Mouse (Mus musculus): ENCODE measurements around the gene Sprr2a2. TPM values are rescaled to one million over a fixed set of nuclear protein-coding genes. Genes with fewer than 3 reads are reported as not detected.

Gene Sprr2a2
- polyA plus RNA-seq, 1 experiment = not detected

Other genes starting within 250 kb of the Sprr2a2 start
- gene Pglyrp3, start 201.3 kb upstream of the Sprr2a2 start, polyA plus RNA-seq (2012; ENCODE audit: insufficient read depth, insufficient read length, low replicate concordance, missing spikeins) = not detected in 2 replicates
- gene Lor, start 132.8 kb upstream of the Sprr2a2 start, polyA plus RNA-seq (2012; ENCODE audit: insufficient read depth, insufficient read length, low replicate concordance, missing spikeins) = not detected in 2 replicates
- gene Prr9, start 92.0 kb upstream of the Sprr2a2 start, polyA plus RNA-seq (2012; ENCODE audit: insufficient read depth, insufficient read length, low replicate concordance, missing spikeins) = not detected in 2 replicates
- not detected in 2 replicates for gene Lelp1, start 73.2 kb upstream of the Sprr2a2 start, polyA plus RNA-seq (2012; ENCODE audit: insufficient read depth, insufficient read length, low replicate concordance, missing spikeins)
- not detected in 2 replicates for gene Sprr2a1, start 121 bp upstream of the Sprr2a2 start, polyA plus RNA-seq (2012; ENCODE audit: insufficient read depth, insufficient read length, low replicate concordance, missing spikeins)
- gene Sprr2a3, start 69.5 kb downstream of the Sprr2a2 start, polyA plus RNA-seq (2012; ENCODE audit: insufficient read depth, insufficient read length, low replicate concordance, missing spikeins) = not detected in 2 replicates
- gene Sprr2b, start 100.7 kb downstream of the Sprr2a2 start, polyA plus RNA-seq (2012; ENCODE audit: insufficient read depth, insufficient read length, low replicate concordance, missing spikeins) = not detected in 2 replicates
- not detected in 2 replicates for gene Sprr2d, start 123.2 kb downstream of the Sprr2a2 start, polyA plus RNA-seq (2012; ENCODE audit: insufficient read depth, insufficient read length, low replicate concordance, missing spikeins)
- not detected in 2 replicates for gene Sprr2e, start 136.2 kb downstream of the Sprr2a2 start, polyA plus RNA-seq (2012; ENCODE audit: insufficient read depth, insufficient read length, low replicate concordance, missing spikeins)
- not detected in 2 replicates for gene Sprr2f, start 149.3 kb downstream of the Sprr2a2 start, polyA plus RNA-seq (2012; ENCODE audit: insufficient read depth, insufficient read length, low replicate concordance, missing spikeins)
- not detected in 2 replicates for gene Sprr2h, start 169.8 kb downstream of the Sprr2a2 start, polyA plus RNA-seq (2012; ENCODE audit: insufficient read depth, insufficient read length, low replicate concordance, missing spikeins)
- gene Sprr2i, start 192.1 kb downstream of the Sprr2a2 start, polyA plus RNA-seq (2012; ENCODE audit: insufficient read depth, insufficient read length, low replicate concordance, missing spikeins) = not detected in 2 replicates
- gene Sprr2j-ps, start 202.2 kb downstream of the Sprr2a2 start, polyA plus RNA-seq (2012; ENCODE audit: insufficient read depth, insufficient read length, low replicate concordance, missing spikeins) = not detected in 2 replicates
- gene Gm9774, start 213.5 kb downstream of the Sprr2a2 start, polyA plus RNA-seq (2012; ENCODE audit: insufficient read depth, insufficient read length, low replicate concordance, missing spikeins) = not detected in 2 replicates
- gene Sprr2k, start 216.7 kb downstream of the Sprr2a2 start, polyA plus RNA-seq (2012; ENCODE audit: insufficient read depth, insufficient read length, low replicate concordance, missing spikeins) = not detected in 2 replicates
- gene Sprr1b, start 222.9 kb downstream of the Sprr2a2 start, polyA plus RNA-seq (2012; ENCODE audit: insufficient read depth, insufficient read length, low replicate concordance, missing spikeins) = not detected in 2 replicates
- gene Sprr3, start 242.8 kb downstream of the Sprr2a2 start, polyA plus RNA-seq (2012; ENCODE audit: insufficient read depth, insufficient read length, low replicate concordance, missing spikeins) = not detected in 2 replicates

Measured in olfactory bulb, adult 2 months (tissue).